Mouse (Mus musculus): ENCODE measurements around the gene Hes5. TPM values are rescaled to one million over a fixed set of nuclear protein-coding genes. Genes with fewer than 3 reads are reported as not detected.

Gene Hes5
- polyA plus RNA-seq, 1 experiment from 2014 or later: 159 TPM

- ATAC-seq (ENCODE audit: low FRiP score, low read depth): no peak
- H3K27ac ChIP-seq (replicated peaks): no peak within 1 kb of the TSS
- H3K36me3 ChIP-seq: no peaks in the 10 kb centered on the region
- H3K27me3 ChIP-seq: no peaks in the 10 kb centered on the region
- H3K4me1 ChIP-seq (replicated peaks): no peaks in the 10 kb centered on the region; the same call in 1 of the 2 replicates
- H3K9me3 ChIP-seq: no peaks in the 10 kb centered on the region
- no peak within 1 kb of the TSS for H3K4me3 ChIP-seq
- WGBS: 47% methylated on average over 12 of the region's 12 CpGs
- H3K9ac ChIP-seq: no peak within 1 kb of the TSS
- H3K4me2 ChIP-seq: peak within 1 kb of the TSS; percentile 1; the same call in 1 of the 2 replicates
These were observed 32.2 kb upstream of the Hes5 start, which contains the start of gene Tnfrsf14 for GRCm38 (mm10) chr4:154928395-154929087. Gene Tnfrsf14 (minus strand): TSS chr4:154928563.

GRCm38 (mm10) chr4:154929088-154929660, 31.5 kb upstream of the Hes5 start:
- Histone ChIP-seq H3K4me3 (no peak overlapping the region), H3K9me3 (no peaks in the 10 kb centered on the region)

GRCm38 (mm10) chr4:154933306-154933907, 27.3 kb upstream of the Hes5 start:
- H3K4me2 ChIP-seq: no peak overlapping the region
- H3K4me1 ChIP-seq (replicated peaks): no peaks in the 10 kb centered on the region; the same call in 1 of the 2 replicates
- no peaks in the 10 kb centered on the region for H3K36me3 ChIP-seq
- no peak overlapping the region for H3K27ac ChIP-seq (replicated peaks)
- H3K9me3 ChIP-seq: no peaks in the 10 kb centered on the region
- WGBS: 57% methylated on average over 13 of the region's 13 CpGs
- no peak for ATAC-seq (ENCODE audit: low FRiP score, low read depth)
- no peaks in the 10 kb centered on the region for H3K27me3 ChIP-seq
- no peak overlapping the region for H3K4me3 ChIP-seq
- no peak overlapping the region for H3K9ac ChIP-seq

More at GRCm38 (mm10) chr4:154929088-154929660, 31.5 kb upstream of the Hes5 start:
- Histone ChIP-seq H3K4me1 (replicated peaks) (no peaks in the 10 kb centered on the region; the same call in 1 of the 2 replicates), H3K27me3 (no peaks in the 10 kb centered on the region), H3K27ac (replicated peaks) (no peak overlapping the region), H3K9ac (no peak overlapping the region), H3K4me2 (no peak overlapping the region), H3K36me3 (no peaks in the 10 kb centered on the region)
- WGBS: 81% methylated on average over 12 of the region's 12 CpGs
- ATAC-seq (ENCODE audit: low FRiP score, low read depth): no peak

GRCm38 (mm10) chr4:154934800-154935199, 25.9 kb upstream of the Hes5 start:
- Histone ChIP-seq H3K4me3 (no peak overlapping the region), H3K27me3 (no peaks in the 10 kb centered on the region), H3K4me1 (replicated peaks) (no peaks in the 10 kb centered on the region; the same call in 1 of the 2 replicates), H3K9me3 (no peaks in the 10 kb centered on the region), H3K27ac (replicated peaks) (no peak overlapping the region), H3K9ac (no peak overlapping the region), H3K36me3 (no peaks in the 10 kb centered on the region), H3K4me2 (no peak overlapping the region)
- ATAC-seq (ENCODE audit: low FRiP score, low read depth): no peak
- 97% methylated on average over 2 of the region's 2 CpGs for WGBS

GRCm38 (mm10) chr4:154935788-154936187, 24.9 kb upstream of the Hes5 start:
- H3K27me3 ChIP-seq: no peaks in the 10 kb centered on the region
- WGBS: 84% methylated on average over 7 of the region's 7 CpGs
- no peak overlapping the region for H3K9ac ChIP-seq
- ATAC-seq (ENCODE audit: low FRiP score, low read depth): no peak
- no peaks in the 10 kb centered on the region; the same call in 1 of the 2 replicates for H3K4me1 ChIP-seq (replicated peaks)
- no peak overlapping the region for H3K4me3 ChIP-seq
- H3K27ac ChIP-seq (replicated peaks): no peak overlapping the region
- H3K36me3 ChIP-seq: no peaks in the 10 kb centered on the region
- H3K4me2 ChIP-seq: no peak overlapping the region
- no peaks in the 10 kb centered on the region for H3K9me3 ChIP-seq

GRCm38 (mm10) chr4:154936542-154937255, 24.0 kb upstream of the Hes5 start:
- 49% methylated on average over 8 of the region's 8 CpGs for WGBS
- Histone ChIP-seq H3K36me3 (no peaks in the 10 kb centered on the region), H3K4me1 (replicated peaks) (no peaks in the 10 kb centered on the region; the same call in 1 of the 2 replicates), H3K9ac (no peak overlapping the region), H3K27ac (replicated peaks) (no peak overlapping the region), H3K27me3 (no peaks in the 10 kb centered on the region), H3K4me3 (no peak overlapping the region), H3K4me2 (no peak overlapping the region), H3K9me3 (no peaks in the 10 kb centered on the region)
- no peak for ATAC-seq (ENCODE audit: low FRiP score, low read depth)

GRCm38 (mm10) chr4:154937746-154938145, 23.0 kb upstream of the Hes5 start:
- Histone ChIP-seq H3K27me3 (no peaks in the 10 kb centered on the region), H3K36me3 (no peaks in the 10 kb centered on the region), H3K4me3 (no peak overlapping the region), H3K9me3 (no peaks in the 10 kb centered on the region), H3K9ac (no peak overlapping the region), H3K4me1 (replicated peaks) (no peaks in the 10 kb centered on the region; the same call in 1 of the 2 replicates), H3K27ac (replicated peaks) (no peak overlapping the region), H3K4me2 (no peak overlapping the region)
- WGBS: 92% methylated on average over 1 of the region's 1 CpGs
- no peak for ATAC-seq (ENCODE audit: low FRiP score, low read depth)

GRCm38 (mm10) chr4:154940156-154940555, 20.6 kb upstream of the Hes5 start:
- Histone ChIP-seq H3K36me3 (no peaks in the 10 kb centered on the region), H3K27me3 (no peaks in the 10 kb centered on the region), H3K27ac (replicated peaks) (no peak overlapping the region), H3K4me2 (no peak overlapping the region), H3K9me3 (no peaks in the 10 kb centered on the region), H3K4me3 (no peak overlapping the region), H3K4me1 (replicated peaks) (no peaks in the 10 kb centered on the region), H3K9ac (no peak overlapping the region)
- ATAC-seq (ENCODE audit: low FRiP score, low read depth): no peak
- WGBS: 90% methylated on average over 2 of the region's 2 CpGs

- 91% methylated on average over 5 of the region's 5 CpGs for WGBS
- Histone ChIP-seq H3K4me2 (no peak overlapping the region), H3K27ac (replicated peaks) (no peak overlapping the region), H3K36me3 (no peaks in the 10 kb centered on the region), H3K4me1 (replicated peaks) (peaks cover 10% of the 10 kb centered on the region), H3K9me3 (no peaks in the 10 kb centered on the region), H3K4me3 (no peak overlapping the region), H3K27me3 (no peaks in the 10 kb centered on the region), H3K9ac (no peak overlapping the region)
- no peak for ATAC-seq (ENCODE audit: low FRiP score, low read depth)
These were observed 18.9 kb upstream of the Hes5 start for GRCm38 (mm10) chr4:154941831-154942230.

- H3K9ac ChIP-seq: no peak overlapping the region
- H3K27ac ChIP-seq (replicated peaks): no peak overlapping the region
- no peaks in the 10 kb centered on the region for H3K27me3 ChIP-seq
- H3K9me3 ChIP-seq: no peaks in the 10 kb centered on the region
- no peaks in the 10 kb centered on the region for H3K36me3 ChIP-seq
- ATAC-seq (ENCODE audit: low FRiP score, low read depth): no peak
- WGBS: 86% methylated on average over 10 of the region's 10 CpGs
- H3K4me1 ChIP-seq (replicated peaks): peaks cover 10% of the 10 kb centered on the region
- no peak overlapping the region for H3K4me3 ChIP-seq
- H3K4me2 ChIP-seq: no peak overlapping the region
These were observed 17.9 kb upstream of the Hes5 start for GRCm38 (mm10) chr4:154942632-154943322.

- Histone ChIP-seq H3K9me3 (no peaks in the 10 kb centered on the region), H3K4me2 (no peak overlapping the region), H3K9ac (no peak overlapping the region), H3K27ac (replicated peaks) (no peak overlapping the region), H3K4me3 (no peak overlapping the region), H3K4me1 (replicated peaks) (peaks cover 15% of the 10 kb centered on the region), H3K36me3 (no peaks in the 10 kb centered on the region), H3K27me3 (no peaks in the 10 kb centered on the region)
- 92% methylated on average over 6 of the region's 6 CpGs for WGBS
- no peak for ATAC-seq (ENCODE audit: low FRiP score, low read depth)
These were observed 17.2 kb upstream of the Hes5 start for GRCm38 (mm10) chr4:154943323-154944039.

Data from hindbrain, embryonic 15.5 days (tissue).